16 mouse cellular contexts compared by ENCODE assay signal in genomic region chr13:113415527-113415926, GRCm38 (mm10).
"Had no signal": no experiment of that assay in that cellular context is flagged by ENCODE, and none has a peak within 500 bp of the region (broad histone marks: within the 10 kb centered on the region; RNA-seq: fewer than 3 reads in every experiment).

No protein-coding gene starts in this region.

- DNase-seq: liver, embryonic 13.5 days; liver, postnatal 0 days; lung, adult 2 months; lung, postnatal 14 days; lung, postnatal 4 days; midbrain, embryonic 14.5 days; right cerebral cortex, postnatal 14 days; spleen, adult 18-20 months; thymus, adult 18-20 months; thymus, postnatal 14 days; thymus, postnatal 36 days had no signal

- H3K4me3 ChIP-seq: liver, embryonic 13.5 days; liver, embryonic 15.5 days; lung, embryonic 15.5 days; midbrain, embryonic 12.5 days; neural tube, embryonic 12.5 days had no signal

- H3K27me3 ChIP-seq: liver, embryonic 13.5 days; liver, embryonic 15.5 days; lung, embryonic 15.5 days; midbrain, embryonic 12.5 days; neural tube, embryonic 12.5 days had no signal

- H3K4me2 ChIP-seq: liver, embryonic 13.5 days; liver, embryonic 15.5 days; lung, embryonic 15.5 days; midbrain, embryonic 12.5 days; neural tube, embryonic 12.5 days had no signal

- ATAC-seq: liver, postnatal 0 days; lung, postnatal 0 days had no signal

- H3K27ac ChIP-seq: liver, embryonic 13.5 days; liver, embryonic 15.5 days; lung, embryonic 15.5 days; midbrain, embryonic 12.5 days; neural tube, embryonic 12.5 days had no signal

- H3K9me3 ChIP-seq: liver, embryonic 13.5 days; liver, embryonic 15.5 days; lung, embryonic 15.5 days; midbrain, embryonic 12.5 days; neural tube, embryonic 12.5 days had no signal

- H3K4me1 ChIP-seq: liver, embryonic 15.5 days; midbrain, embryonic 12.5 days; neural tube, embryonic 12.5 days had no signal

- H3K36me3 ChIP-seq: liver, embryonic 13.5 days; liver, embryonic 15.5 days; lung, embryonic 15.5 days; midbrain, embryonic 12.5 days; neural tube, embryonic 12.5 days had no signal

- H3K9ac ChIP-seq: liver, embryonic 13.5 days; liver, embryonic 15.5 days; liver, postnatal 0 days; lung, embryonic 15.5 days; midbrain, embryonic 12.5 days; neural tube, embryonic 12.5 days had no signal
